Mouse (Mus musculus): ENCODE results near the gene Chst11. TPM values are rescaled to one million over a fixed set of nuclear protein-coding genes. Genes with fewer than 3 reads are reported as not detected.

Chst11 gene
- total RNA-seq, 2 experiments from 2014 or later, result 12.5 to 20.8 TPM

- ATAC-seq (replicated peaks; ENCODE audit: poor library complexity, severe bottlenecking), result no peak
Measured at GRCm38 (mm10) chr10:83191476-83191875, 206.2 kb downstream of the Chst11 start.

DNA sequence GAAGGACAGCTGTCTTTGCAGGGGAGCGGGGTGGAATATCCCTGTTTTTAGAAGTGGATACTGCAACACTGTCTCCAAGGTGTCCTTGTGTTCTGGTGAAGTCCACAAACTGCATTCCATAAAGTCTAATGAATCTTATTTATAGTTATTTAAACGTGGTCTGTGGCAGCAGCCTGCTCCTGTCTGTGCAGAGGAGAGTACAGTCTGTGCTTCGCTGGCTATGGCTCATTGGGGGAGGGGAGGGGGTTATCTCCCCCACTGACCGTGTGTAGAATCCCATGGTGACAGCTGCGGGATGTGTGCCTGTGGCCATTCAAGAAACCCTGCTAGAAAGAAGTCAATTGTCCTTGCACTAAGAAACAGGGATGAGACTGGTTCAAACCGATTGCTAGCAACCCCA lies 206.7 kb downstream of the Chst11 start:
- no peak for ATAC-seq (replicated peaks; ENCODE audit: poor library complexity, severe bottlenecking)

DNA sequence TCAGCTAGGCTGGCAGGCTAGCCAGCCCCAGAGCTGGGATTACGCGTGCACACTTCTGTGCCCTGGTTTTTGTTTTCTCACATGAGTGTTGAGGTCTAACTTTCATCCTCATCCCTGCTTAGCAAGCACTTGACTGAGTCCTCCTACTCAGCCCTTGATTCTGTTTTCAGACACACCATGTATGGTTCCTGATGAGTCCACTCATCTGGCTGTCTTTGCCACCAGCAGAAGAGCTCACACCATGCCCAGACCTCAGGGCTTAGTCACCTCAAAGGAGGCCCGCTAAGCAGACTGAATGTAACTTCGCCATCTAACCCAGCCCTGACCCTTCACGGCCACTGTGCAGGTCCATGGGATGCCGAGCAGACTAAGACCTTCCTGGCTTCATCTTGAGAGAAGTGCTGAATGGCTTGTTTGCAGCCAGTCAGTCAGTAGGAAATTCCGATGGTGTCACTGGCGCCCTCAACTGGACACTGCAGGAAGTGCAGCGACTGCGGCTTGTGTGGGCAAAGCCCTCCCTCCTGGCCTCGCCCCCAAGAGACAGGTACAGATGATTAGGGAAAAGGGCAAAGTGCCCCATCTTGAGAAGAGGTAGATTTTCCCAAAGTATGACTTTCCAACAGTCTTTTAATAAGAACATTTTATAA lies 212.5 kb downstream of the Chst11 start:
- peak; percentile 74 for ATAC-seq (replicated peaks; ENCODE audit: poor library complexity, severe bottlenecking)

DNA sequence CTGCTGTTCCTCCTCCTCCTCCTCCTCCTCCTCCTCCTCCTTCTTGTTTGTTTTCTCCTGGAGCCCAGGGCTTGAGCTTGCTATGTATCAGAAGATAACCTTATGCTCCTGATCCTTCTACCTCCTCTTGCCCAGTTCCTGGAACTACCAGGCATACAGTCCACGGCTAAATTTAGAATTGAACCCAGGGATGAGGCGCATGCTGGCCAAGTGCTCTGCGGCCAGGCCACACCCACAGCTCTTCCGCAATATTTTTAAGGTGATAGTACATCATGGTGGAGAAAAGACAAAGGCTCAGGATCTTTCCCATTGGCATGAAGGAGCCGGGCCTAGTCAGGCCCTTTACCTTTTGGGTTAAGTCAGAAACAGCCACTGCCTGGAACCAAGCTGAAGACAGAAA lies 213.4 kb downstream of the Chst11 start:
- ATAC-seq (replicated peaks; ENCODE audit: poor library complexity, severe bottlenecking), result no peak

DNA sequence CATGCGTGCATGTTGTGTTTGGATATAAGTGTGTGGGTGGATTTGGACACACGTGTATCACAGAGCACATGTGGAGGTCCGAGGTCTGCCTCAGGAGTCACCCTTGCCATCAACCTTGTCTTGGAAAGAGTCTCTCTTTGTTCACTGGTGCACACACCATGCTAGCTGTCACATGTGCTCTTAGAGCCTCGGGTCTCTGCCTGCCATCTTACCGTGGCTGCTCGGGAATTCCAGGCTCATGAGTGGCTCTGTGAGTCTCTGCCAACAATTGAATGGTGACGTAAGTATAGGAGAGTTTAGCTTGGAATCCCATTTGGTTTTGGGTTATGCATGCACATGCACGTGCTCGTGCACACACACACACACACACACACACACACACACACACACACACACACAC lies 214.0 kb downstream of the Chst11 start:
- ATAC-seq (replicated peaks; ENCODE audit: poor library complexity, severe bottlenecking), result no peak

DNA sequence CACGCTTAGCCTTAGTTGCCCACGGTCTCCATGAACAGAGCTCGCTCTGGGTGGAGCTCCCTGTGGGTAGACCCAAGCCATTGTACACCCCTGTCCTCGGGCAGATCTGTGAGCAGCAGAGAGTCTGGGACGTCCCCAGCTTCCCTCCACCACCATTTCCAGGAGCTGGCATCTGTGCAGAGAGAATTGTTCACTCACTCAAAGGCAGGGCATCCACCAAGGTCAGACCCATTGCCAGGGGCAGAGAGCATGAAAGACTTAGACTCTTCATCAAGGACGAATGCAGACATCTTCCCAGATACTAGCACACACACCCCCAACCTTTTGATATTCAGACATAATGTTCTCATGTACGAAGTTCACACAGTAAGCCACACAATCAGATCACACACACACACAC lies 216.2 kb downstream of the Chst11 start:
- no peak for ATAC-seq (replicated peaks; ENCODE audit: poor library complexity, severe bottlenecking)

- ATAC-seq (replicated peaks; ENCODE audit: poor library complexity, severe bottlenecking), result no peak
Measured at GRCm38 (mm10) chr10:83202906-83203702, 217.8 kb downstream of the Chst11 start.

GRCm38 (mm10) chr10:83208436-83208835 lies 223.1 kb downstream of the Chst11 start:
- ATAC-seq (replicated peaks; ENCODE audit: poor library complexity, severe bottlenecking), result no peak

- ATAC-seq (replicated peaks; ENCODE audit: poor library complexity, severe bottlenecking), result no peak
Measured at GRCm38 (mm10) chr10:83209388-83209787, 224.1 kb downstream of the Chst11 start.

- no peak for ATAC-seq (replicated peaks; ENCODE audit: poor library complexity, severe bottlenecking)
Measured at GRCm38 (mm10) chr10:83210122-83210521, 224.8 kb downstream of the Chst11 start.

DNA sequence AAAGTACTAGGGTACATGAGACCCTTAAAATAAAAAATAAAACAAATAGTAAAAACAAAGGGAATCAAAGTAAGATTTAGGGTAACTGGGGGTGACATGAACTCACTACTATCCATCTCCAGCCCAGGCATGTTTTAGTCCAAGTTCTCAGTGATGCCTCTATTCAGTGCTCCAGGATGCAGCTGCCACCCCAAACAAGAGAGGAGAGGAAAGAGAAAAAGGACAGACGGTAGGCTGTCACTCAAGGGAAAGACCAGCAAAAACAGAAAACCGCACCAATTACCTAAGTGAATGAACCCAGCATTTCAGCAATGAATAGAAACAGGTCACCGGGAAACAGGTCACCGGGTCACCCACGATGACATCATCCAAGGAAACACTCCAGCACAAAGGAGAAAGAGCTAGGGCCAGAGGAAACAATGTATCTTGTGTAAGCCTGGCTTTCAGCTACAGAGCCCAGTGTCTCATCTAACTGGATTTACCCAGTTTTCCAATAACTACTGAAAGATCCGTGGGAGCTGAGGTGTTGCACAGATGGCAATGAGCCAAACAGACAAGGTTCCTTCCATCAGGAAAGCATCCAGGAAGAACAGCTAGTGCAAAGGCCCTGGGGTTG lies 225.8 kb downstream of the Chst11 start:
- ATAC-seq (replicated peaks; ENCODE audit: poor library complexity, severe bottlenecking), result no peak

GRCm38 (mm10) chr10:83212618-83213017 lies 227.3 kb downstream of the Chst11 start:
- ATAC-seq (replicated peaks; ENCODE audit: poor library complexity, severe bottlenecking), result no peak

DNA sequence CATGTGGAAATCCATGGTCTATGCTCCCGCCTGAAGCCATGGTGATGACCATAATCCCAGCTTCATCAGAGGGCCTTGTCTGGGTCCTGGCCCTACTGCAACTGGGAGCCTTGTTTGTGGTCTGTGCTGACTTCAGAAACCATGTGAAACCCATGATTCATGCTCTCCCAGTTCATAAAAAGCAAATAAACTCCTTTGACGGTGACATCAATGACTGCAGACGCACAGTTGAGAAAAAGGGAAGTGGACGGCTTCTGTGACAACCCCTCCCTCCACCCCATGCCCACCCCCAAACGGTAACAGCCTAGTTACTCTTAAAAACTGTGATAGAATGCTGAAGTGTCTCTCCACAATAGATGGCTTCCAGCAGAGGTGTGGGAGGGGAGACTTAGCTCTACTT lies 230.3 kb downstream of the Chst11 start:
- ATAC-seq (replicated peaks; ENCODE audit: poor library complexity, severe bottlenecking), result peak; percentile 81

- ATAC-seq (replicated peaks; ENCODE audit: poor library complexity, severe bottlenecking), result 0 out of 2 replicates have a peak, but pooled peaks have one; percentile 8
Measured at GRCm38 (mm10) chr10:83217256-83217655, 232.0 kb downstream of the Chst11 start.

- no peak for ATAC-seq (replicated peaks; ENCODE audit: poor library complexity, severe bottlenecking)
Measured at GRCm38 (mm10) chr10:83218778-83219177, 233.5 kb downstream of the Chst11 start.

DNA sequence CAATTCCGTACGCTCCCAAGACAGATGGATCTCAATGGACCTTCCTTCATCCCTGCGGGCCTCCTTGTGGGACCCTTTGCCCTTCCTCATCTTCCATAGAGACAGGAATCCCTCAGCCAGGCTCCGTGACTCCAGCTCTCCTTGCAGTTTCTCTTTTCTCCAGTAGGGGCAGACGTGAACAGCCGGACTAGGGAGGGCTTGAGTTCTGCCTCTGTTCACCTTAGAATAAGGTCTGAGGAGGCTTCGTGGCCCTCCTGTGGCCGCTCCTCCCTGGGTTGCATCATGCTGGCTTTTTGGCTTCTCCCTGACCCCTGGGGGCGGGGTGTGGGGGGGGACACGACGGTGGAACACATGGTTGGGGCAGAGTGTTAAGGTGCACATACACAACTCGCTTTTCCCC lies 234.4 kb downstream of the Chst11 start:
- ATAC-seq (replicated peaks; ENCODE audit: poor library complexity, severe bottlenecking), result peak; percentile 50

DNA sequence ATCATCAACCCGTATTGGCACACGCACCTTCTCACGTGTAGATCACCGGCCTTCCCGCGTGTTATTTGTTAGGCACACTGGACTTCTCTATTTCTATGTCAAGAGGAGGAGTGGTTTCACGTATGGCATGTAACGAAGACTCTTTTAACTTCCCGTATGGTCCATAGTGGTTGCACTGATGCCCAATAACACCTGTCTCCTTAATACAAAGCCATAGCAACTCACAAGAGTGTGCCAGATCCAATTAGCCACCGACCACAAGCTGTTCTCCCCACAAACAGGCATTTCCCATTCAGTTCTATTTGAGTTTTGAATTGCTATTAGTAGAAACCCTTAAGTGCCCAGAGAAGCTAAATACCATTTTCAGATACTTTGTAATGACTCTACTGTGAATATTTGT lies 234.9 kb downstream of the Chst11 start:
- peak; percentile 12; the same call in 1 of the 2 replicates for ATAC-seq (replicated peaks; ENCODE audit: poor library complexity, severe bottlenecking)

GRCm38 (mm10) chr10:83220847-83221246 lies 235.5 kb downstream of the Chst11 start:
- peak; percentile 56 for ATAC-seq (replicated peaks; ENCODE audit: poor library complexity, severe bottlenecking)

DNA sequence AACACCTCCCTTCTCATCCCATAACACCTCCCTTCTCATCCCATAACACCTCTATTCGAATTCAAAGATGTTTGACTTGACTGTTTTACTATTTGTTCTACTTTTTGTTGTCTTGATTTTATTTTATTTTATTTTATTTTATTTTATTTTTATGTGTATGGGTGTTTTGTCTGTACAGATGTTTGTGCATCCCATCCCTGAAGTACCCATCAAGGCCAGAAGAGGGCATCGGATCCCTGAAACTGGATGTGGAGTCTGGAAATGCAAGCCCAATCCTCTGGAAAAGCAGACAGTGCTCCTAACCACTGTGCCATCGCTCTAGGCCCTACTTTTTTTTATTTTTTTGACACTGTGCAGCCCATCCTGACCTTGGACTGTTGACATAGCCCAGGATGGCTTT lies 239.7 kb downstream of the Chst11 start:
- ATAC-seq (replicated peaks; ENCODE audit: poor library complexity, severe bottlenecking), result no peak

- no peak for ATAC-seq (replicated peaks; ENCODE audit: poor library complexity, severe bottlenecking)
Measured at GRCm38 (mm10) chr10:83228626-83229025, 243.3 kb downstream of the Chst11 start.

DNA sequence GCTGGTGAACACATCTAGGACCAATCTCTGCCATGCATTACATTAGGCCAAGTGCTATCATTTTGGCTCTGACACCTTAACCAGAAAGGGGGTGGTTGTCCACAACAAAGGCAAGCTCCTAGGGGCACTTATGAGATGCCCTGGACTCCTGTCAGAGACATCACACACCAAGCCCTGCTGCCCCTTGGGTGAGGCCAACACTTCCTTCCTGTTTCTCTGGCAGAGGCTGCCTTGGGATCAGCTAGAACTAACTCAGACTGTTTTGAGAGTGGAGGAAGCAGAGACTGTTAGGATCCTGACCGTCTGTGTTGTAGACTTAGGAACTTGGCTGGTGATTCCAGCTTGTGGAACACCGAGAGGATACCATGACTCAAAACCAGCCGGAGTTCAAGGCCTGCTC lies 248.7 kb downstream of the Chst11 start:
- ATAC-seq (replicated peaks; ENCODE audit: poor library complexity, severe bottlenecking), result peak; percentile 87
